Mouse (Mus musculus) cortical plate, adult 2 months (tissue): ENCODE results near the gene H1fx.

Experiments
- CTCF ChIP-seq: fragments of 200-500 bp; IDR thresholded peaks from 2 replicates; pipeline ENCODE4 v1.5.1; 2011; ENCODE audit warnings: mild to moderate bottlenecking, control low read depth, low read length; ENCODE audit not compliant: insufficient read depth; ENCODE audit errors: extremely low read depth
- POLR2A ChIP-seq: fragments of 200-500 bp; IDR thresholded peaks from 2 replicates; pipeline ENCODE4 v1.6.1; 2011; ENCODE audit warnings: mild to moderate bottlenecking, low read length, control low read depth; ENCODE audit not compliant: insufficient read depth; ENCODE audit errors: extremely low read depth

DNA sequence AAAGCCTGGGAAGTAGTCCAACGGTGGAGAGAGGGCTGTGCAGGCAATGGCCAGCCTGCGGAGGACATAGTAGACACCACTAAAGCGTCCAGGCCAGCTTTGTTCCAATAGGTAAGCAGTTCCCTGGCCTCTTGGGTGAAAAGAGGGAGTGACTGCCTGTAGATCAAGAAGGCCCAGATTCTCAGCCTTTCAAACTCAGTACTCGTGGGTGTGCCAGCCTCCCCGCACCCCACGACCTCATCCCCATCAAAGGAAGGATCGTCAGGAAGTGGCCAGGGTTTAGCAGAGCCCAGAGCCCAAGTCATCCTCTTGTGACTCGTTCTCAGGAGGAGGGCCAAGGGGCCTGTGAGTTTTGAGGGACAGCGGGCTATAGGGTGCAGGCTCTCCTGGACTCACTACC is 1.1 kb upstream of the H1fx start:
- TF ChIP-seq POLR2A (no peak), CTCF (no peak)
